Mouse (Mus musculus): ENCODE measurements around the gene Maml2. TPM values are rescaled to one million over a fixed set of nuclear protein-coding genes. Genes with fewer than 3 reads are reported as not detected.

Maml2 gene
- polyA plus RNA-seq, 1 experiment from 2014 or later: 12.5 TPM

DNA sequence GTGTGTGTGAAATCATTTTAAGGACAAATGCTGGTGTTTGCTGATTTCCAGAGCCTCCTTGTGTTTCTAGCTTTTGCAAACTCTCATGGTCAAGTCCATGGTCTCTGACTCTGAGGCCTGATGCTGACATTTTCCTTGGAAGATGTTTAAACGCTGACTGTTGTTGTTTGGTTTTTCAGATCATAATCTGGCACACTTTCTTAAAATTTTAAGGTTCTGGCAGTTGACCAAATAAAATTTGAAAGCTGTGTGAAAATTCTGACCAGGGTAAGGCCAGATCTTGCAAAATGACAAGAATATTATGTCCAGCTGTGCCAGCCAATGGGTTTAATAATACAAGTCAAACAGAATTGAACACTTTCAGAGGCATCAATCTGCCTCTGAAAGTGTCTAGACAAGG lies 157.5 kb downstream of the Maml2 start:
- Histone ChIP-seq H3K9ac (replicated peaks) (no peak overlapping the region), H3K27me3 (no peaks in the 10 kb centered on the region), H3K4me3 (replicated peaks) (no peak overlapping the region), H3K4me2 (peak overlapping the region; percentile 4; the same call in 1 of the 2 replicates), H3K36me3 (no peaks in the 10 kb centered on the region), H3K4me1 (replicated peaks) (peaks cover 25% of the 10 kb centered on the region), H3K9me3 (no peaks in the 10 kb centered on the region), H3K27ac (peak overlapping the region; percentile 68)
- ATAC-seq (ENCODE audit: insufficient number of reproducible peaks, insufficient read depth, low FRiP score, low TSS enrichment, low read depth): no peak
- 82% methylated on average over 1 of the region's 1 CpGs for WGBS

DNA sequence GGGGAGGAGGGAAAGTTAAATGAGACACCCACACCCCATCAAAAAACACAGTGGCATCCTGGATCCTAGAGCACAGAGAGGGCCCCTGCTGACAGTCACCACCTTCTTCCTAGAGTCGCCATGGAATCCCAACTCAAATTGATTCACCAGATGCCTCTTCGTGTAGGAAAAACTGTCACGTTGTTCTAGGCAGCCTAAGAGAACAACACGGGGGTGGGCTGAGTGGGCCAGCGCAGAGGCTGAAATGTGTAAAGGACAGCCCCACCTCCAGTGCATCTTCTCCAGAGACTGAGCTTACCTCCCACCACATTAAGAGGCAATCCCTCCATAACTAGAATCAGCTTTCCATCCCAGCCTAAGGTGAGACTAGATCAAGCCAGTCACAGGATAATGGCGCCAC lies 160.0 kb downstream of the Maml2 start:
- Histone ChIP-seq H3K9ac (replicated peaks) (no peak overlapping the region), H3K36me3 (no peaks in the 10 kb centered on the region), H3K27ac (no peak overlapping the region), H3K9me3 (no peaks in the 10 kb centered on the region), H3K4me2 (no peak overlapping the region), H3K4me1 (replicated peaks) (peaks cover 33% of the 10 kb centered on the region), H3K27me3 (no peaks in the 10 kb centered on the region), H3K4me3 (replicated peaks) (no peak overlapping the region)
- no peak for ATAC-seq (ENCODE audit: insufficient number of reproducible peaks, insufficient read depth, low FRiP score, low TSS enrichment, low read depth)
- WGBS: 79% methylated on average over 6 of the region's 6 CpGs

DNA sequence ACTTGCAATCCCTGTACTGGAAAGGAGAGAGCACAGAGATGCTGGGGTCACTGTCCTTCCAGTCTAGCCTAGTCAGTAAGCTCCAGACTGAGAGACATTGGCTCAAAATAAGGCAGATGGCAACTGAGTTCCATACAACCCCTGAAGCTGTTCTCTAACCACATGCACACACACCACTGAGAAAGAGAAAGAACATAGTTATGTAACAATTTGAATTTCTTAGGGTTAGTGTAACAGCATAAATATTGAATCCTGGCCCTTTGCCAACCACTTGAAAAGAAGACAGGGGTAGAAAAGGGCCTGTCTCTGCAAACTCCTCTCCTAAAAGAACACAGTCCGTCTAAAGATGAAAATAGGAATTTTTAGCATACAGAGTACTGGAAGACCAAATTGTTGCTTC lies 161.6 kb downstream of the Maml2 start:
- Histone ChIP-seq H3K4me3 (replicated peaks) (no peak overlapping the region), H3K27me3 (no peaks in the 10 kb centered on the region), H3K9me3 (no peaks in the 10 kb centered on the region), H3K4me2 (no peak overlapping the region), H3K4me1 (replicated peaks) (peaks cover 33% of the 10 kb centered on the region), H3K27ac (peak overlapping the region; percentile 20; the same call in 1 of the 2 replicates), H3K36me3 (no peaks in the 10 kb centered on the region), H3K9ac (replicated peaks) (no peak overlapping the region)
- 88% methylated on average over 1 of the region's 1 CpGs for WGBS
- no peak for ATAC-seq (ENCODE audit: insufficient number of reproducible peaks, insufficient read depth, low FRiP score, low TSS enrichment, low read depth)

DNA sequence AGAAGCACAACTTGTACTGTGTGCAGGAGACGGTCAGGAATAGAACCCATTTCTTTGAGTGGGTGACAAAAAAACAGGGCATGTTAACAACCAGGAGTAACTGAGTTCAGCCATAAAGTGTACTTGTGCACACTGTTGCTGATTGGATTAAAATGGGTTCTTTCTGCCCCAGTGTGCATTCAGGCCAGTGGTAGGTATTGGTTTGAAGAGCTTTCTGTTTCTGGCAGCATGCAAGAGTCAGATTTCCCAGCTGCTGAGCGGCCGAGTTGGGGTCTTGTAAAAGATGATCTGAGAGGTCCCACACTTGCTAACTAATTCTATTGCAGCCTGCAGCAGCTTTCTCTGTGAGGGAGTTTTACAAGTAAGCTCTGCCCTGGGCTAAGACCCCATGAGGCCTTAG lies 162.3 kb downstream of the Maml2 start:
- peak; percentile 73; the same call in 1 of the 2 replicates for ATAC-seq (ENCODE audit: insufficient number of reproducible peaks, insufficient read depth, low FRiP score, low TSS enrichment, low read depth)
- peak overlapping the region; percentile 20 for H3K27ac ChIP-seq

DNA sequence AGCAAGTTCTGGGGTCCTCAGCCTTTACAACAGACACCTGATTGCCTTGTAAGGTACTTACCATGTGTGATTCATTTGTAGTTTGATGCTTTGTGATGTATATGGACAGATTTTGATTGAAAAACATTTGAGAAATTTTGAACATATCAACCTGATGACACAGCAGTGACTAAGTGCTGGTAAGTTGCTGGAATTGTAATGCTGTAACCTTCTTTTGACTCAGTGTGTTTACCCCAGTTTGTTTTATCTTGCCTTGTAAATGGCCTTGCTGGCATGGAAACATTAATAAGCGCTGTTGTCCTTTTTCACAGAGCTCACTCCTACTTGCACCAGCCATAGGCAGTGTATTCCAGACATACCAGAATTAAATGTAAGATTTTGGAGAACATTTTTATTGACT lies 163.2 kb downstream of the Maml2 start:
- ATAC-seq (ENCODE audit: insufficient number of reproducible peaks, insufficient read depth, low FRiP score, low TSS enrichment, low read depth): no peak
- no peak overlapping the region for H3K4me3 ChIP-seq (replicated peaks)
- H3K27ac ChIP-seq: no peak overlapping the region
- H3K27me3 ChIP-seq: no peaks in the 10 kb centered on the region
- H3K9ac ChIP-seq (replicated peaks): no peak overlapping the region
- 84% methylated on average over 1 of the region's 1 CpGs for WGBS
- H3K4me2 ChIP-seq: no peak overlapping the region
- no peaks in the 10 kb centered on the region for H3K9me3 ChIP-seq
- no peaks in the 10 kb centered on the region for H3K36me3 ChIP-seq
- H3K4me1 ChIP-seq (replicated peaks): peaks cover 32% of the 10 kb centered on the region

More for the DNA sequence above, 162.3 kb downstream of the Maml2 start:
- no peaks in the 10 kb centered on the region for H3K9me3 ChIP-seq
- H3K4me1 ChIP-seq (replicated peaks): peaks cover 27% of the 10 kb centered on the region
- H3K9ac ChIP-seq (replicated peaks): no peak overlapping the region
- no peaks in the 10 kb centered on the region for H3K27me3 ChIP-seq
- 33% methylated on average over 3 of the region's 3 CpGs for WGBS
- no peaks in the 10 kb centered on the region for H3K36me3 ChIP-seq
- no peak overlapping the region for H3K4me3 ChIP-seq (replicated peaks)
- no peak overlapping the region for H3K4me2 ChIP-seq

DNA sequence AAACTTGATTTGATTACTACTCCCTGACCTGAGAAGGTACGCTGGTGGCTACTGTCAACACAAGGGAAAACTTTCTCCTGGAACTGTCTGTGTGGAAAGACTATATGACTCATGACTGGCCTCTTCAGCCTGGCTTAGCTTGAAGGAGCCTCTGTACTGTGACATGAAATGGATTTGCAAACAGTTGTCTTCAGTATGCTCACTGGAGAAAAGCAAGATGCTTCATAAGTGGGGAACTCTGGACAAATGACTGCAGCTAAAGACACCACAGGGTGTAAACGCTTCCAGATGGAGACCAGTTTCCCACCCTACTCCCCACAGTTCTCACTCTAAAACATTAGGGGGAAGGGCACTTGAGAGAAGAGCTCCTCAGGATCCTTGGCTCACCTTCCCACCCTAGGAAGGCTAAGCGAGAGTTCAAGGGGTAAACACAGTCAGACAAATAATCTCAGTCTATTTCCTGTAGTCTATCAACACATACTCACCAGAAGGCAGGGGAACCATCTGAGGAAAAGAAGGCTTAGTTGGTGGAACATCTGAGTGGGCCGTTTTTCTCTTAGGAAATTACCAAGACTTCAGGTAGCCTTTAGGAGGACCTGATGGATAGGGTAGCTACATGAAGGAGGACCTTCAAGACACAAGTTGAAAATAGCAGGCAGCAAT lies 167.7 kb downstream of the Maml2 start:
- ATAC-seq (ENCODE audit: insufficient number of reproducible peaks, insufficient read depth, low FRiP score, low TSS enrichment, low read depth): no peak
- H3K27me3 ChIP-seq: no peaks in the 10 kb centered on the region
- H3K27ac ChIP-seq: no peak overlapping the region
- H3K9ac ChIP-seq (replicated peaks): no peak overlapping the region
- peaks cover 36% of the 10 kb centered on the region for H3K4me1 ChIP-seq (replicated peaks)
- H3K4me3 ChIP-seq (replicated peaks): no peak overlapping the region
- H3K36me3 ChIP-seq: no peaks in the 10 kb centered on the region
- WGBS: 68% methylated on average over 4 of the region's 4 CpGs
- H3K4me2 ChIP-seq: no peak overlapping the region
- no peaks in the 10 kb centered on the region for H3K9me3 ChIP-seq

DNA sequence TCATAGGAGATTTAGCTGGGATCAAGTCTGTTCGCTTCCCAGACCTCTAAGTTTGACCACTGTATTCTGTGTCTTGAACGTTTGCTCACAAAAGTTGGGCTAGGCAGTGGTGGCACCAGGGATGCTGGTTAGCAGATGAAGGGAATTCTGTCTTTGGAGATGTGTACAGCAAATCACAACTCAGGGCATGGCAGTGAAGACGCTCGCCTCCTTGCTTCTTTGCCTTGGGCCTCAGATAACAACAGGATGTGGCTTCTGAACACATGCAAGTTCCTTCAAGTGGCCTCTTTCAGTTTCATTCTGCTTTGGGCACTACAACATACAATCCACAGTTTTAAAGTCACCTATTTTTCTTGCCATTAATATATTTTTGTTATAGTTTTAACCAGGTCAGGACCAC lies 168.6 kb downstream of the Maml2 start:
- WGBS: 88% methylated on average over 4 of the region's 4 CpGs
- Histone ChIP-seq H3K27me3 (no peaks in the 10 kb centered on the region), H3K4me3 (replicated peaks) (no peak overlapping the region), H3K9ac (replicated peaks) (no peak overlapping the region), H3K4me2 (no peak overlapping the region), H3K9me3 (no peaks in the 10 kb centered on the region), H3K27ac (no peak overlapping the region), H3K4me1 (replicated peaks) (peaks cover 31% of the 10 kb centered on the region), H3K36me3 (no peaks in the 10 kb centered on the region)
- no peak for ATAC-seq (ENCODE audit: insufficient number of reproducible peaks, insufficient read depth, low FRiP score, low TSS enrichment, low read depth)

DNA sequence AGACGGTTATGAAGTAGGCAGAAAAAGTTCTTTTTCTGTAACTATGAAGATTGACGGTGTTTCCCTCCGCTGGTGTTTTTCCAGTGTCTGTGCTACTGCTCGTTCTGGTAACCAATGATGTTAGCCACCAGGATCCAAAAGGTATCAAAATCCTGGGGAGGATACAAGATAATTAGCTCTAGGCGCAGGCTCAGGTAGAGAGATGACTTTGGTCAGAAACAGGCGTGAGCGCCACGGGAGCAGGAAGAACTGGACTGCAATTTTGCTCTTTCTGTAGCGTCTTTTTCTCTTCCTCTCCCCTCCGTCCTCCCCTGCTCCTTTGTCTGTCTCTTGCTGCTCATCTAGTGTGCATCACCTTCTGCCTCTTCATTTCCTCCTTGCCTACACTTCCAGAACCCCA lies 169.1 kb downstream of the Maml2 start:
- Histone ChIP-seq H3K4me2 (no peak overlapping the region), H3K9me3 (no peaks in the 10 kb centered on the region), H3K4me3 (replicated peaks) (no peak overlapping the region), H3K36me3 (no peaks in the 10 kb centered on the region), H3K27ac (no peak overlapping the region), H3K4me1 (replicated peaks) (peaks cover 31% of the 10 kb centered on the region), H3K27me3 (no peaks in the 10 kb centered on the region), H3K9ac (replicated peaks) (no peak overlapping the region)
- no peak for ATAC-seq (ENCODE audit: insufficient number of reproducible peaks, insufficient read depth, low FRiP score, low TSS enrichment, low read depth)
- 89% methylated on average over 10 of the region's 10 CpGs for WGBS

DNA sequence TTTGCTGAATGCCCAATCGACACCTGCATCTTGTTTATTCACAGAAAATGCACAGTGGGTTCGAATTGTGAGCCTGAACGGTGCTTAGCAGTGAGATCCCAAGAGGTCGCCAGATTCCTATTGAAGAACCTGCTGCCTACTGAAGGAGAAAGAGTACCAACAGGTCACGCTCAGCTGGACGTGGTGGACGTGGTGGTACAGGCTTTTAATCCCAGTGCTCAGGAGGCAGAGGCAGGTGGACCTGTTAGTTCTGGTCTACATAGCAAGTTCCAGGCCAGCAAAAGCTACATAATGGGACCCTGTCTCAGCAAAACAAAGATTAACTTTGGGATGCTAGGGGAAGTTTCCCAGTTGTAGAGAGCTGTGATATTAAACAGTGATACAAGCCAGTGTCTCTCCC lies 170.0 kb downstream of the Maml2 start:
- Histone ChIP-seq H3K4me2 (no peak overlapping the region), H3K9ac (replicated peaks) (no peak overlapping the region), H3K27me3 (no peaks in the 10 kb centered on the region), H3K36me3 (no peaks in the 10 kb centered on the region), H3K4me1 (replicated peaks) (peaks cover 31% of the 10 kb centered on the region), H3K27ac (no peak overlapping the region), H3K9me3 (no peaks in the 10 kb centered on the region), H3K4me3 (replicated peaks) (no peak overlapping the region)
- 87% methylated on average over 7 of the region's 7 CpGs for WGBS
- ATAC-seq (ENCODE audit: insufficient number of reproducible peaks, insufficient read depth, low FRiP score, low TSS enrichment, low read depth): no peak

DNA sequence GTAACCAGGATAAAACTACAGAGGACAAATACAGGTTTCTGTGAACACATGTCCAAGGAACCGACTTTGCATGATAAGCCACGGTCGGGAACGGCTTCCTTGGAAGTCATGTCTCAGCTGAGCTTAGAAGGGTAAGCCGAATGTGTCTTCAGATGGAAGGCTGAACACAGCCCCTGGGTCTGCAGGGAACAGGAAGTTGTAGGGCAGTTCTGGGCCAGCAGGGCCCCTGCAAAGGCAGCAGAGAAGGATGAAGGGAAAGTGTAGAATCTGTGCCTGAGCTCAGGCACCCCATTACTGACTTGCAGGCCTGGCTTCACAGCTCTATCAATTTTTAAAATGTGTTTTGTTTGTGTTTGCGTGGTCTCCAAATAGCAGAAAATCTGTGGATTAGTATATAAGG lies 171.0 kb downstream of the Maml2 start:
- no peak overlapping the region for H3K4me3 ChIP-seq (replicated peaks)
- H3K4me2 ChIP-seq: no peak overlapping the region
- no peak for ATAC-seq (ENCODE audit: insufficient number of reproducible peaks, insufficient read depth, low FRiP score, low TSS enrichment, low read depth)
- H3K27me3 ChIP-seq: no peaks in the 10 kb centered on the region
- H3K36me3 ChIP-seq: no peaks in the 10 kb centered on the region
- WGBS: 83% methylated on average over 6 of the region's 6 CpGs
- H3K4me1 ChIP-seq (replicated peaks): peaks cover 31% of the 10 kb centered on the region
- H3K9me3 ChIP-seq: no peaks in the 10 kb centered on the region
- peak overlapping the region; percentile 62 for H3K27ac ChIP-seq
- no peak overlapping the region for H3K9ac ChIP-seq (replicated peaks)

GRCm38 (mm10) chr9:13470013-13470412 lies 172.3 kb downstream of the Maml2 start:
- ATAC-seq (ENCODE audit: insufficient number of reproducible peaks, insufficient read depth, low FRiP score, low TSS enrichment, low read depth): no peak
- H3K4me3 ChIP-seq (replicated peaks): no peak overlapping the region
- WGBS: 45% methylated on average over 7 of the region's 7 CpGs
- no peaks in the 10 kb centered on the region for H3K36me3 ChIP-seq
- H3K4me1 ChIP-seq (replicated peaks): peaks cover 31% of the 10 kb centered on the region
- H3K4me2 ChIP-seq: no peak overlapping the region
- H3K27ac ChIP-seq: no peak overlapping the region
- H3K9ac ChIP-seq (replicated peaks): no peak overlapping the region
- H3K27me3 ChIP-seq: no peaks in the 10 kb centered on the region
- no peaks in the 10 kb centered on the region for H3K9me3 ChIP-seq

GRCm38 (mm10) chr9:13474951-13475350 lies 177.2 kb downstream of the Maml2 start:
- no peak overlapping the region for H3K27ac ChIP-seq
- H3K4me1 ChIP-seq (replicated peaks): peaks cover 15% of the 10 kb centered on the region
- no peak overlapping the region for H3K4me2 ChIP-seq
- H3K27me3 ChIP-seq: no peaks in the 10 kb centered on the region
- H3K36me3 ChIP-seq: no peaks in the 10 kb centered on the region
- no peaks in the 10 kb centered on the region for H3K9me3 ChIP-seq
- H3K9ac ChIP-seq (replicated peaks): no peak overlapping the region
- H3K4me3 ChIP-seq (replicated peaks): no peak overlapping the region
- WGBS: 95% methylated on average over 5 of the region's 5 CpGs
- ATAC-seq (ENCODE audit: insufficient number of reproducible peaks, insufficient read depth, low FRiP score, low TSS enrichment, low read depth): no peak

Measured in limb, embryonic 12.5 days (tissue).